Mouse (Mus musculus): ENCODE data around the gene Nudt22. TPM values are rescaled to one million over a fixed set of nuclear protein-coding genes. Genes with fewer than 3 reads are reported as not detected.

The Nudt22 gene
- polyA plus RNA-seq, 1 experiment from 2014 or later, result 20.2 TPM

DNA sequence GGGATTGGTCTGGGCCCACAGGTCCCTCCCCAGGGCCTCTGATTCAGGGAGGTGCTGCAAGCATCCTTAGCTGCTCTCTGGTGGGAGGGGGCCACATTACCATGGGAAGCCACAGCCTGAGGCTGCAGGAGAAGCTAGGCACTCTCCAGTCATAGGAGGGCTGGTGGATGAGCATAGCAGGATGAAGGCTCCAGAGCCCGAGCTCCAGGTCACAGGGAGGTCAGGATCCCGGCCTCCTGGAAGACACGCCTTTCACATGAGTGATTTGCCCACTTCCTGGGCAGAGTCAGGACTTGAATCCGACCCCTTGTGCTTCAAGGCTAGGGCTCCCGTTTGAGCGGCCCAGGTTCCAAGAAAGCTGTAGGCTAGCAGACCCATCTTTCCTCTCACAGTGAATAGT is 24.3 kb downstream of the Nudt22 start:
- no peak overlapping the region for H3K4me2 ChIP-seq (replicated peaks)
- H3K36me3 ChIP-seq, result peaks cover 2% of the 10 kb centered on the region
- H3K4me1 ChIP-seq (replicated peaks), result peaks cover 29% of the 10 kb centered on the region
- H3K9ac ChIP-seq (replicated peaks), result 0 out of 2 replicates have a peak overlapping the region, but pooled peaks have one; percentile 14
- no peak overlapping the region for H3K27ac ChIP-seq
- no peak overlapping the region for H3K4me3 ChIP-seq (replicated peaks)
- no peaks in the 10 kb centered on the region for H3K9me3 ChIP-seq
- no peak for ATAC-seq
- peaks cover 40% of the 10 kb centered on the region for H3K27me3 ChIP-seq
- WGBS, result 59% methylated on average over 6 of the region's 6 CpGs

DNA sequence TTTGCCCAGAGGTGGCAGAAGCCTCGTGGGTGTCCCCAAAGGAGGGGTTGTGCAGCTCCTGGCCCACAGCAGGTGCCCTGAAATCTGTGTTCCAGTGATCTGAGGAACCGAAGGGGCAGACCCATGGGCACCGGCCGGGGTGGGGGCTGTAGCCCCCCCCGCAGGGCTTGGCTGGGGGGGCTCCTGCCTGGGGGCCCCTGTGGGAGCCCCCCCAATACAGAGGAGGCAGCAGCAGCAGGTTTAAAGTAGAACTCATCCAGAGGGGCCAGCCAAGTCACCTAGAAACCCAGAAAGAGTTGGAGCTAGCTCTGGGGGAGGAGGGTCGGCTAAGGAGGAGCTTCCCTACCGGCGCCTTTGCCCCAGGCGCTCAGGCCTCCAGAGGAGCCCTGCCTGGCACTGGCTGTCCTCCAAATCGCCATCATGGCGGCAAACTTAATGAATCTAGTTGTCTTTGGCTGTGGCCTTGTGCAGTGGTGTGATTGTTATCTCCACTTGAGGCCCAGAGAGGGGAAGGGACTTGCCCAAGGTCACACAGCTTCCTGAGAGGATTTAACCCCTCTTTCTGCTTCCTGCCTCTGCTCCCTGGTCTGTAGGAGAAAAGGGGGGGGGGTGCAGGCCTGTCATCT is 25.3 kb downstream of the Nudt22 start:
- 13% methylated on average over 11 of the region's 11 CpGs for WGBS
- Histone ChIP-seq H3K4me1 (replicated peaks) (peaks cover 21% of the 10 kb centered on the region), H3K4me2 (replicated peaks) (peak overlapping the region; percentile 49), H3K27me3 (peaks cover 40% of the 10 kb centered on the region), H3K36me3 (no peaks in the 10 kb centered on the region), H3K4me3 (replicated peaks) (no peak overlapping the region), H3K9ac (replicated peaks) (0 out of 2 replicates have a peak overlapping the region, but pooled peaks have one; percentile 57), H3K9me3 (no peaks in the 10 kb centered on the region), H3K27ac (no peak overlapping the region)
- ATAC-seq, result no peak

DNA sequence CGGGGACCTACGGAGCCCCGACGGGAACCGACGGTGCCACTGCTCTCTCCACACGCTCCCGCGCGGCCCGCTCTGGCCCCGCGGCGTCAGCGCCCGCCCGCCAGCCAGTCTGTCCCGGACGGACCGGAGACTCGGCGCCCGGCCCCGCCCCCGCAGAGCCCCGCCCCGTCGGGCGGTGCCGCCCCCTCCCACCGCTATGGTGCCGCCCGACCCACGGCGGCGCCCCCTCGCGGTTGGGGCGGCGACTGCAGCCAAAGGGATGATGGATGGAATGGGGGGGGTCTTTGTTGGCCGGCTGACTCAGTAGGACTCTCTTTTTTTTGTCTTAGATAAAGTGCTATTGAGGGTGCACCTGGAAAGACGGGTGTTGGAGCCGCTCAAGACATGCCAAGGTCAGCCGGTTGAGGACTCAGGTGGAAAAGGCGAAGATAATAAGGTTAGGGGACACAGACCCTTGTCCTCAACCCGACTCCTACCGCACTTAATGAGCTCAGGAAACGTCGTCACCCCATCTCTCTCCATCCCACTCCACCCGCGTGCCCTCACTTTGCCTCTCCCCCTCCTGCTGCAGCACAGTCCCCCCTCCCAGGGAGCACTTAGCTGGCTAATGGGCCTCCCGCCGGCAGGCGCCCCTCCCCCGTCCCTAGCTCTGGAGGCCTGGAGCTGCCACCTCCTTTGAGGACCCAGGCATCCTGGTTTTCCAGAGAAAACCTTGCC is 26.1 kb downstream of the Nudt22 start:
- Histone ChIP-seq H3K27ac (no peak overlapping the region), H3K27me3 (peaks cover 40% of the 10 kb centered on the region), H3K9me3 (no peaks in the 10 kb centered on the region), H3K4me3 (replicated peaks) (peak overlapping the region; percentile 38), H3K4me1 (replicated peaks) (peaks cover 21% of the 10 kb centered on the region), H3K36me3 (no peaks in the 10 kb centered on the region), H3K4me2 (replicated peaks) (peak overlapping the region; percentile 49), H3K9ac (replicated peaks) (peak overlapping the region; percentile 57)
- ATAC-seq, result peak; percentile 21; the same call in 1 of the 2 replicates
- WGBS, result 2% methylated on average over 52 of the region's 55 CpGs

DNA sequence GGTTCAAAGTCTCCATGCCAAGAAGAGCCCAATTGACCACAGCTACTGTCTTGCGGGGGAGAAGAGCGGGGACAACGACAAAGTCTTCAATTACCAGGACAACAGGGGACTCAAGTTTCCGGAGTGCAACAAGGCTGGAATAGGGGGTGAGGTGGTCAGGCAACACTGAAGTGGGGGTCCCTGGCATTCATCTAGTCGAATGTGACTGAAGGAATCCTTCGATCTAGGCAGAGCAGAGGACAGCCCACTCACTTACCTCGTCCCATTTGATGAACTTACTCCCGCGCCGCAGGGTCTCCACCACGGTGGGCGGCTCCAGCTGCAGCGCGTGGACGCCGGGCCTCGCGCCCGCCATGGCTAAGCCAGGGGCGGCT is 26.6 kb downstream of the Nudt22 start:
- H3K9ac ChIP-seq (replicated peaks), result peak overlapping the region; percentile 57
- ATAC-seq, result no peak
- H3K4me2 ChIP-seq (replicated peaks), result peak overlapping the region; percentile 49
- H3K4me3 ChIP-seq (replicated peaks), result peak overlapping the region; percentile 38
- no peak overlapping the region for H3K27ac ChIP-seq
- no peaks in the 10 kb centered on the region for H3K36me3 ChIP-seq
- peaks cover 21% of the 10 kb centered on the region for H3K4me1 ChIP-seq (replicated peaks)
- no peaks in the 10 kb centered on the region for H3K9me3 ChIP-seq
- 2% methylated on average over 20 of the region's 20 CpGs for WGBS
- H3K27me3 ChIP-seq, result peaks cover 40% of the 10 kb centered on the region

DNA sequence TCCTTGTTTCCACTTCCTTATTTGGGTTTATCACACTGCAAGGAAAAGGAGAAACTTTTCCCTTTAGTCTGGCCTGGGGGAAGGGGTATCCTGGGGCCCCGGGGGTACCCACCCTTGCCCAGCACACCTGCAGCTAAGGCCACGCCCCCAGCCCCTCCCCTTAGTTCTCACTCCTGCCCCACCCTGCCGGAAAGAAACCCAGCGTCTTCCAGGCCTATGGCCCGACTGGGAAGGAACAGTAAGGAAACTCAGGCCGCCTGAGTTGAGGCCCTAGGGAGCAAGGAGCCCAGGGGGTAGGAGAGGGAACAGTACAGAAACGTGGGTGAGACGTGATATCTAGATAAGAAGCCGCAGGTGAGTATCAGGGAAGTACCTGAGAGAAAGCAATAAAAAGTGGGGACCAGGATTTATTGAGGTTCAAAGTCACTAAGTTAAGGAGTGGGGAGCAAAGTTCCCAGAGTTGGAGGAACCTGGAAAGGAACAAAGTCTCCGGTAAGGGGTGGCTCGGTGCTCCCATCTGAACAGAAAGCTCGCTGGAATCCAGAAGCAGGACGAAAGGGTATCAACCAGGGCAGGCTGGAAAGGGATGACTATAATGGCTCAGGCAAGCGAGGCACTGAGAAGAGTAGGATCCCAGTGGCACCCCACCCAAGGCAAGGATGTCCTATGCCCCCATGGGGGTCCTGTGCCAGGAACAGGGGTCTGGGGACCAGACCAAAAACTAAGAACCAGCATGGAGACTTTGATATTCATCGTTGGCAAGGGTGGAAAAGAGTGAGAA is 27.2 kb downstream of the Nudt22 start:
- H3K27me3 ChIP-seq, result peaks cover 40% of the 10 kb centered on the region
- WGBS, result 15% methylated on average over 15 of the region's 15 CpGs
- ATAC-seq, result no peak
- peaks cover 16% of the 10 kb centered on the region for H3K4me1 ChIP-seq (replicated peaks)
- H3K36me3 ChIP-seq, result no peaks in the 10 kb centered on the region
- H3K9me3 ChIP-seq, result no peaks in the 10 kb centered on the region
- H3K4me2 ChIP-seq (replicated peaks), result peak overlapping the region; percentile 49
- H3K9ac ChIP-seq (replicated peaks), result no peak overlapping the region
- peak overlapping the region; percentile 38 for H3K4me3 ChIP-seq (replicated peaks)
- no peak overlapping the region for H3K27ac ChIP-seq

DNA sequence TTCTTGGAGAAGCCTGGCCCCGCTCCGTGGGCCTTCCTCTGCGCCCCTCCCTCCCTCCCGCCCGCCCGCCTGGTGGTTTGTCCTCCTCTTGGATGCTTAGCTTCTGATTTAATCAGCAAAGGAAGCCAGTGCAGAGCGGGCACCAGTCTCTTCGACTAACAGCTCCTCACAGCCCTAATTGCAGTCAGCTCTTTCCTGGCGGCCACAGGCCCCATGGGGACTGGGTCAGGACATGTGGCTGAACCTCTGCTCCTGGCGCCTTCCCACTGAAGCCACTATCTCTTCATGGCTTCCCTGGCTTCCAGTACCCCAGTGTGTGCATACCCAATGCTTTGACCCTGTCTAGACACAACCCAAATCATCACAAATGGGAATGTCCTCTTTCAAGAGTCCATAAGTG is 39.5 kb downstream of the Nudt22 start:
- no peak overlapping the region for H3K9ac ChIP-seq (replicated peaks)
- H3K9me3 ChIP-seq, result no peaks in the 10 kb centered on the region
- peaks cover 20% of the 10 kb centered on the region; the same call in 1 of the 2 replicates for H3K36me3 ChIP-seq
- no peak overlapping the region for H3K4me3 ChIP-seq (replicated peaks)
- no peak for ATAC-seq
- H3K27me3 ChIP-seq, result no peaks in the 10 kb centered on the region
- peaks cover 14% of the 10 kb centered on the region for H3K4me1 ChIP-seq (replicated peaks)
- 73% methylated on average over 10 of the region's 10 CpGs for WGBS
- no peak overlapping the region for H3K27ac ChIP-seq
- no peak overlapping the region for H3K4me2 ChIP-seq (replicated peaks)

DNA sequence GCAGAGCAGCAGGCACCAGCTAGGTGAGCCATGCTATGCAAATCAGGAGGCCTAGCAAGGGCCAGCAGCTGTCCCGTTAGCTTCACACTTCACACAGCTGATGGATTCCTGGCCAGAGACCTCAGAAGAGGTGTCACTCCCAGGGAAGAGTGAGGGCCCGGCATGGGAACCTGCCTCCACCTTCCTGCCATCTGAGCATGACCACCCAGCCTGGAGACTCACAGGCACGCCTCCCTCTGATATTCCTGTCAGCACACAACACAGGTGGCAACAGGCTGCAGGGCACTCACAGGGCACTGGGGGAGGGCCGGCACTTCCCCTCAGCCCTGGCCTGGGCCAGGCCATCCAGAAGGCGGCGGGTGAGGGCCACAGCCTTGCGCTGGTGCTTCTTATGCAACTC is 40.5 kb downstream of the Nudt22 start:
- ATAC-seq, result no peak
- no peak overlapping the region for H3K9ac ChIP-seq (replicated peaks)
- 94% methylated on average over 7 of the region's 7 CpGs for WGBS
- H3K27ac ChIP-seq, result no peak overlapping the region
- no peak overlapping the region for H3K4me3 ChIP-seq (replicated peaks)
- H3K4me2 ChIP-seq (replicated peaks), result no peak overlapping the region
- H3K36me3 ChIP-seq, result peaks cover 20% of the 10 kb centered on the region; the same call in 1 of the 2 replicates
- no peaks in the 10 kb centered on the region for H3K27me3 ChIP-seq
- no peaks in the 10 kb centered on the region for H3K9me3 ChIP-seq
- H3K4me1 ChIP-seq (replicated peaks), result peaks cover 15% of the 10 kb centered on the region

DNA sequence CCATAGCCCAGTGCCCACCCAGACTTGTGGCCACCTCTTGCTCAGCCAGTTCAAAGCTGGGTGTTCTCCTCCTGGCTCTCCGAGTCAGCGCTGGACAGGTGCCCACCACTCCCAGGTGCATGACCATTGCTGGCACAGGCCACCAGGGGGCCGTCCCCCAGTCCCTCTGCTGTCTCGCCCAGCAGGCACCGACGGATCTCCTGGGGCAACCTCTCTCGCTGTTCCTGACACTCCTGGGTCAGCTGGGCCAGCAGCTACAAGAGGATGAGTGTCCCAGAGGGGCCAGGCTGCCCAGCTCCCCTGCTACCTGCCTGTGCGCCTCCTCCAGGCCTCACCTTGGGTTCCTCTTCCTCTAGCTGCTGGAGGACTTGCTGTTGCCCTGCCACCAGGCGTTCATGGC is 41.9 kb downstream of the Nudt22 start:
- Histone ChIP-seq H3K4me3 (replicated peaks) (no peak overlapping the region), H3K27ac (no peak overlapping the region), H3K27me3 (no peaks in the 10 kb centered on the region), H3K4me1 (replicated peaks) (peaks cover 25% of the 10 kb centered on the region), H3K9ac (replicated peaks) (no peak overlapping the region), H3K4me2 (replicated peaks) (no peak overlapping the region), H3K36me3 (peaks cover 17% of the 10 kb centered on the region; the same call in 1 of the 2 replicates), H3K9me3 (no peaks in the 10 kb centered on the region)
- ATAC-seq, result no peak
- WGBS, result 57% methylated on average over 9 of the region's 9 CpGs

DNA sequence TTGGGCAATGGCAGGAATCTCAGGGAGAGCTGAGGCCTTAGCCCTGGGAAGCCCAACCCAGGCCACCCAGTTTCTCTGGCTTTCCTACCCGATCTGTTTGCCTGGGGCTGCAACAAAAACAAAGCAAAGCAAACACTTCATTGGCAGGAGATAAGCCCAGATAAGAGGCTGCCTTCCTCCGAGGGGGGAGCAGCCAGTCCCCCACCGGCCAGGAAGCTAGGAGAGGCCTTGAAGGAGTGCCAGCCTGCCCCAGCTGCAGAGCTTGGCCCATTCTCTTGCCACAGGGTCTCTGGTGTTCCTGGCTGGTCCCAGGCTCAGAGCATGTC is 43.2 kb downstream of the Nudt22 start:
- ATAC-seq, result no peak
- H3K4me1 ChIP-seq (replicated peaks), result peaks cover 25% of the 10 kb centered on the region
- H3K4me2 ChIP-seq (replicated peaks), result peak overlapping the region; percentile 99
- H3K4me3 ChIP-seq (replicated peaks), result peak overlapping the region; percentile 62
- H3K9me3 ChIP-seq, result no peaks in the 10 kb centered on the region
- 37% methylated on average over 3 of the region's 3 CpGs for WGBS
- H3K9ac ChIP-seq (replicated peaks), result peak overlapping the region; percentile 84
- peak overlapping the region; percentile 97 for H3K27ac ChIP-seq
- no peaks in the 10 kb centered on the region for H3K27me3 ChIP-seq
- H3K36me3 ChIP-seq, result peaks cover 17% of the 10 kb centered on the region; the same call in 1 of the 2 replicates

DNA sequence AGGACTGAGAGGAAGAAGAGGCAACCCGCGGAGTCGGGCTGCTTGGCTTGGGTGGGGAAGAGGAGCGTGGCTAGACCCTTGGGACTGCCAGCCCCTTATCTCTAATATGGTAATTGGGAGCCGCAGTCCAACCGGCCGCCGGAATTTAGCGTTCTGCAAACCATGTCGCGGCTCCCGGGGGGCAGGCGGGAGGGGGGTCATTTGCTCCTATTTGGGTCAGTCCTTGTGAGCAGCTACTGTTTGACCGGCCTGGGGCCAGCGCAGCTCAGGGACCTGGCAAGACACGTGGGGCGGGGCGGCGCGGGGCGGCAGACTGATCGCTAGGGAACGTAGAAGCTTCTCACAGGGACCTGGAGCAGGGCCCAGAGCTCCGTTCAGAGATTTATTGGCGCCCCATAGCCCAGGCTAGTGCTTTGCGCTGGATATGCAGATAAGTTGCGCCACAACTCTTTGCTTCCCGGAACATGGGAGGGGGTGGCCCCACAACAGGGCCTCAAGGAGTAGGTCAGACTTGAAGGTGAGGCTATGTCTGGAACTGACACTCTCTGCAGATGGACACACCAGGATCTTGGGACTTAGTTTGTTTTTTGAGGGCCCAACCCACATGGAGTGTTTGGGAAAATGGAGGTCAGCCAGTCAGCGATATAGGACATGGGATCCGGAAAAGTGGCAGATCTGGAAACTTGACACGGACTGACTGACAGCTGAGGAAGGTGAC is 43.8 kb downstream of the Nudt22 start:
- Histone ChIP-seq H3K9me3 (no peaks in the 10 kb centered on the region), H3K4me1 (replicated peaks) (peaks cover 25% of the 10 kb centered on the region), H3K27me3 (no peaks in the 10 kb centered on the region), H3K4me2 (replicated peaks) (peak overlapping the region; percentile 99), H3K27ac (peak overlapping the region; percentile 97), H3K36me3 (peaks cover 17% of the 10 kb centered on the region; the same call in 1 of the 2 replicates), H3K9ac (replicated peaks) (peak overlapping the region; percentile 84), H3K4me3 (replicated peaks) (peak overlapping the region; percentile 62)
- peak; percentile 27 for ATAC-seq
- WGBS, result 4% methylated on average over 30 of the region's 31 CpGs

DNA sequence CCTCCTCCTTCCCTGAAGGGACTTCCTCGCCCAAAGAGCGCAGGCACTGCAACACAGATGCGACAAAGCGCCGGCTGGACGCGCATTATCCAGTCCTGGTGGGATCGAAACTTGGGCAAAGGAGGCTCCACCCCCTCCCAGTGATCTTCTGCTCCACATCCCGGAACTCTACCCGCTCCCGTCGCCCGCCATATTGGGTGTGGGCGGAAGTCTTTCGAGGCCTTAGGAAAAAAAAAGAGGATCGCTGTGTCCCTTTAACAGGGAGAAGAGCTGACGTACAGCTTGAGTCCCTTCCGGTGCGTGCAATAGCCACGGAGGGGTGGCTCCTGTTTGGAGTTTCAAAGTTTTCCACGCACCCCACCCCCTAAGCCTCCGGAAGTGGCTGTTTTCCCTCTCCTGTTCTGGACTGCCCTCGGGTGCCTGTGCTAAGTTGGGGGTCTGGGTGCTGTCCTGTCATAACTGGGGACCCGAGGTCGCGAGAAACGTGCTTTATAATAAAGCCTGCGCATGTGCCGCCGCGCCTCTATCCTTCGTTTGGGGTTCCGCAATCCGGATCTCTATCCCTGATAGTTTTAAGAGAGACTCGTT is 44.4 kb downstream of the Nudt22 start:
- no peaks in the 10 kb centered on the region for H3K9me3 ChIP-seq
- H3K4me2 ChIP-seq (replicated peaks), result peak overlapping the region; percentile 99
- peak; percentile 84 for ATAC-seq
- peaks cover 17% of the 10 kb centered on the region; the same call in 1 of the 2 replicates for H3K36me3 ChIP-seq
- peak overlapping the region; percentile 62 for H3K4me3 ChIP-seq (replicated peaks)
- H3K9ac ChIP-seq (replicated peaks), result peak overlapping the region; percentile 84
- peak overlapping the region; percentile 97 for H3K27ac ChIP-seq
- H3K4me1 ChIP-seq (replicated peaks), result peaks cover 25% of the 10 kb centered on the region
- H3K27me3 ChIP-seq, result no peaks in the 10 kb centered on the region
- WGBS, result under 1% methylated on average over 35 of the region's 35 CpGs
